Mouse (Mus musculus): ENCODE measurements around the gene Ccdc43.
A peak's percentile ranks its signal among the peaks of the same experiment; 100 is the strongest.

The Ccdc43 gene

GRCm38 (mm10) chr11:102663416-102663815, 34.2 kb downstream of the Ccdc43 start, which contains the start of gene Meioc:
Gene Meioc, plus strand, starts transcription at chr11:102663716.
- no peak for DNase-seq

GRCm38 (mm10) chr11:102656931-102657330, 40.7 kb downstream of the Ccdc43 start:
- no peak for DNase-seq

GRCm38 (mm10) chr11:102656326-102656926, 41.2 kb downstream of the Ccdc43 start:
- DNase-seq: no peak

- DNase-seq: no peak
Measured at GRCm38 (mm10) chr11:102655888-102656287, 41.7 kb downstream of the Ccdc43 start.

GRCm38 (mm10) chr11:102652844-102653243, 44.7 kb downstream of the Ccdc43 start:
- DNase-seq: no peak

GRCm38 (mm10) chr11:102651381-102651780, 46.2 kb downstream of the Ccdc43 start:
- peak; percentile 24 for DNase-seq

GRCm38 (mm10) chr11:102647885-102648284, 49.7 kb downstream of the Ccdc43 start:
- DNase-seq: no peak

- DNase-seq: no peak
Measured at GRCm38 (mm10) chr11:102646226-102646625, 51.4 kb downstream of the Ccdc43 start.

- peak; percentile 20 for DNase-seq
Measured at GRCm38 (mm10) chr11:102643891-102644382, 53.6 kb downstream of the Ccdc43 start.

- no peak for DNase-seq
Measured at GRCm38 (mm10) chr11:102636887-102637286, 60.7 kb downstream of the Ccdc43 start.
